Mouse (Mus musculus) adipocyte (in vitro differentiated cells): ENCODE data around the gene Scd2.
"Not testable (repeated sequence)": the region's sequence is repeated elsewhere in the genome, so short reads cannot be mapped to it uniquely, and the experiment has no call there.

Experiments used
- DNase-seq: peaks from one replicate; pipeline ENCODE4 v3.0.0-alpha.2; 2016; ENCODE audit warnings: low spot score

Scd2 gene

GRCm38 (mm10) chr19:44312007-44312360 is 18.5 kb downstream of the Scd2 start:
- DNase-seq = peak; percentile 93

GRCm38 (mm10) chr19:44313066-44313465 is 19.6 kb downstream of the Scd2 start:
- peak; percentile 22 for DNase-seq

GRCm38 (mm10) chr19:44314327-44314759 is 20.9 kb downstream of the Scd2 start:
- DNase-seq = peak; percentile 99

- peak; percentile 88 for DNase-seq
Observed at GRCm38 (mm10) chr19:44314871-44315414, 21.5 kb downstream of the Scd2 start.

- DNase-seq = no peak
Observed at GRCm38 (mm10) chr19:44316752-44317315, 23.4 kb downstream of the Scd2 start.

DNA sequence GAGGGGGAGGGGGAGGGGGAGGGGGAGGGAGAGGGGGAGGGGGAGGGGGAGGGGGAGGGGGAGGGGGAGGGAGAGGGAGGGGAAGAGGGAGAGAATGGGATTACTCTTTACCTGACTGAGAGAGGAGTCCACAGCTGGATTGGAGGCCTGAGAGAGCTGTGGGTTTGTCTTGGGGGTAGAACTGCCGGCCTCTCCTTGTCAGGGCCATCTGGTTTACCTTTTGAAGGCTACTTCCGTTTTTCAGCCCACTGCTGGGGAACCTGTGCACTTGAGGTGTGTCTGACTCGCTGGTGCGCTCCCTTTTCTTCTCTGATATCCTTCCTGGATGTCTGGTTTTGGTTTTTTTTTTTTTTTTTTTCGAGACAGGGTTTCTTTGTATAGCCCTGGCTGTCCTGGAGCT is 23.9 kb downstream of the Scd2 start:
- no peak for DNase-seq

DNA sequence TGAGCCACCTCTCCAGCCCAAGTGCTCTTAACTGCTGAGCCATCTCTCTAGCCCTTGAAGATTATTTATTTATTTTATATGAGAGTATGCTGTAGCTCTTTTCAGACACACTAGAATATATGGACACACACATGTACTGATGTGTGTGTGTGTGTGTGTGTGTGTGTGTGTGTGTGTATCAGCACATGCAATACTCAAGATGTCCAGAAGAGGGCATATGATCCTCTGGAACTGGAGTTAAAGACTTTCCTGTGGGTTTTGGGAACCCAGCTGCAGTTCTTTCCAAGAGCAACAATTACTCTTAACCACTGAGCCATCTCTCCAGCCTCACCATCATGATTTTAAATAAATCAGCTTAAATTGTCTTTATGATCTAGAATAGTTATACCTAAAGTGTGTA is 25.1 kb downstream of the Scd2 start:
- DNase-seq = no peak

DNA sequence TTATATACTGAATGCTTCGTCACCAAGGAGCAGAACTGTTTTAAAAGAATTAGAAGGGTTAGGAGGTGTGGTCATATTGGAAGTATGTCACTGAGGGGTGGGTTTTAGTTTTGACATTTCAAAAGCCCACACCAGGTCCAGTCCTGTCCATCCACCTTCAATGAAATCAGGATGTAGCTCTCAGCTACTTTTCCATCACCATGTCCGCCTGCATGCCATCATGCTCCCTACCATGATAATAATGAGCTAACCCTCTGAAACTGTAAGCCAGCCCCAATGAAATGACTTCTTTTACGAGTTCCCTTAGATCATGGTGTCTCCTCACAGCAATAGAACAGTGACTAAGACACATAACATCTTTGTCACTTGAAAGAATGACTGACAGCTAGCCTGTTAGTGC is 26.8 kb downstream of the Scd2 start:
- DNase-seq = no peak

GRCm38 (mm10) chr19:44321201-44321600 is 27.7 kb downstream of the Scd2 start:
- no peak for DNase-seq

DNA sequence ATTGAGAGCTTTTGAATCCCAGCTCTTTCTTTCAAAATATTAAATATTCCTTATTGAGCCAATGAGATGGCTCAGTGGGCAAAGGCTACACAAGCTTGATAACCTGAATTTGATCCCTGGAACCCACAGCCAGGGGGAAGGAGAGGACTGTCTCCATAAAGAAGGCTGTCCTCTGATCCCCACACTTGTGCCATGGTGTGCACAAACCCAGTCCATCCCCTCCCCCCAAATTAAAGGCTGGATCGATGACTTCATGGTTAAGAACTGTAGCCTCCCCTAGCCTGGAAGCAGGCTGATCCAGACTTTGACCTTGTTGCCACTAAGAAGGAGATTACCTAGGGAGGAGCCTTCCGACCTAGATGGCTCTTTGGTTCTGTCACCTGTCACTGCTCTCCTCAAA is 28.2 kb downstream of the Scd2 start:
- no peak for DNase-seq

DNA sequence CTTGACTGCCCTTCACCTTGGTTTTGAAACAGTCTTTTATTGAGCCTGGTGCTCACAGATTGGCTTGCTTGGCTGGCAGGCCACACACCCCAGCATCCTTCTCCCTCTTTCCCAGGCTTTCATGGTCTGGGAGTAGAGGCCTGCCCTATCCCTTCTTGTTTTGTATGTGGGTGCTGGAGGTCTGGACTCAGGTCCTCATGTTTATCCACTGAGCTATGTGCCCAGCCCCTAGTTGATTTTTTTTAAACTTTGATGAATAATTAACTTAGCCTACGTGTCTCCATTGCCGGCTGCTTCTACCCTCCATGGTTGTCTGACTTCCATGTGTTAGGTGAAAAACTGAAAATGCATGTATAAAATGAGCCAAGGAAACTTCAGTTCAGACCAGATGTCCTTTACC is 36.1 kb downstream of the Scd2 start:
- no peak for DNase-seq

DNA sequence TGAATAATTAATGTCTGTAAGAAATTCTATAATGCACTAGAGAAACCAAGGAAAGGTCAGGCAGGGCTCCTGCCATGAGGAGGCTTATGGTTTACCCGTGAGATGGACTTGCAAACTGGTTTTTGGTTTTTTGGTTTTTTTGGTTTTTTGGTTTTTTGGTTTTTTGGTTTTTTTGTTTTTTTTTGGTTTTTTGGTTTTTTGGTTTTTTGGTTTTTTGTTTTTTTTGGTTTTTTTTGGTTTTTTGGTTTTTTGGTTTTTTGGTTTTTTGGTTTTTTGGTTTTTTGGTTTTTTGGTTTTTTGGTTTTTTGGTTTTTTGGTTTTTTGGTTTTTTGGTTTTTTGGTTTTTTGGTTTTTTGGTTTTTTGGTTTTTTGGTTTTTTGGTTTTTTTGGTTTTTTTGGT is 37.7 kb downstream of the Scd2 start:
- not testable (repeated sequence) for DNase-seq

DNA sequence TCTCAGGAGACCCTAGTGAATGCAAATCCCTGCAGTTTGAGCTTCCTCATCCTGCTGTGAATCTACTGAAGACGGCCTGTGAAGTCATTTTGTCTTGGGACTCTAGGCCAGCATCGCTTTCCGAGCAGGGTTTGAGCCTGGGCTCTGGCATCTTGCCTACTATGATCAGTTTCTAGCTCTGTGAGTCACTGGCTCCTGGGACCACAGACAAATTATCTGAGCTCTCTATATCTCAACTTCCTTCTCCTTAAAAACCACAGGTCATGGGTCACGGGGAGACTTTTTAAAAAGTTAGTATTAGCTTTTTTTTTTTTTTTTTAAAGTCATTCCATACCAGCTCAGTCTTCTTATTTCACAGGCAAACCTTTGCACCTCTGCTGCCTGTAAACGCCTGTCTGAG is 38.4 kb downstream of the Scd2 start:
- peak; percentile 65 for DNase-seq

GRCm38 (mm10) chr19:44332326-44332725 is 38.9 kb downstream of the Scd2 start:
- no peak for DNase-seq

- DNase-seq = peak; percentile 40
Observed at GRCm38 (mm10) chr19:44332833-44333623, 39.6 kb downstream of the Scd2 start, which contains the start of gene Scd4. Scd4 (plus strand) TSS chr19:44333092.

GRCm38 (mm10) chr19:44333991-44334390 is 40.5 kb downstream of the Scd2 start:
- DNase-seq = no peak

GRCm38 (mm10) chr19:44335876-44336662 is 42.6 kb downstream of the Scd2 start:
- DNase-seq = no peak

- no peak for DNase-seq
Observed at GRCm38 (mm10) chr19:44349689-44350088, 56.2 kb downstream of the Scd2 start.

DNA sequence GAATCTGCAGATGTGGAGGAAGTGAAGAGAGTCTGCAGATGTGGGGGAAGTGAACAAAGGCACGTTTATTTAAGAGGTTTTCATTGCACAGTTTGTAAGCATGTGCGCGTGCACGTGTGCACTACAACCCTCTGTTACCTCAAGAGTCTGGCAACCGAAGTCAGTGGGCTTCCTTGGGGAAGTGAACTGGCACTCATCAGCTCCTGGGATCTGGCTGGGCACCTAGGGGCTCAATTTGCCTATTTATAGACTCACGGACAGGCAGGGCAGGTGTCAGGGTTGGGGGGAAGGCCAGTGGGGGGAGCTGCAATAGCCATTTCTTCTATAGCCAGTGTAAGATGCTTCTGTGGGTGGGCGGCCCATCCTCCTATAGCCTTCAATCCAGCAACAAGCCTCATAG is 58.3 kb downstream of the Scd2 start:
- no peak for DNase-seq
